Mouse (Mus musculus): ENCODE results near the gene Tgfa. TPM values are rescaled to one million over a fixed set of nuclear protein-coding genes. Genes with fewer than 3 reads are reported as not detected.

Tgfa gene
- polyA plus RNA-seq, 1 experiment from 2014 or later: 7.5 TPM

DNA sequence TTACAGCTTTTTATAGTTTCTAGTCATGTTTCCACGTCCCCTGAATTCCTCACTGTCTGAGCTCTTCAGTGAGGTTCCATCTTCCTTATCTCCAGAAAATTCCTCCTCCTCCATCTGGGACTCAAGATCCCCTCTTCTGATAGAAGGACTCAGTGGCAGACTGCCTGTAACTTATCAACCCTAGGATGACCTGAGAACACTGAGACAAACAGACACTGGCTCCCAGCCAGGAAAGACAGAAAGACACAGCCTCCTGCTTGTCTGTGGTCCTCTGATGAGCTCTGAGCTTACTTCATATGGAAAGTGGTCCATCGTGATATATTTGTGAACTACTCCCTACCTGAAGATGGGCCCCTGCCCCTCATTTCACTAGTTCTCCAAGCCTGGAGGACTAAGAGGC lies 40.5 kb upstream of the Tgfa start:
- no peak for ATAC-seq
- Histone ChIP-seq H3K9me3 (ENCODE audit: control insufficient read depth) (no peaks in the 10 kb centered on the region), H3K9ac (ENCODE audit: low read depth, low read length) (no peak overlapping the region), H3K27me3 (replicated peaks; ENCODE audit: control insufficient read depth, insufficient read depth, low read length) (no peaks in the 10 kb centered on the region), H3K27ac (ENCODE audit: low read depth, low read length) (no peak overlapping the region), H3K4me3 (ENCODE audit: low read depth, low read length) (no peak overlapping the region), H3K36me3 (ENCODE audit: control insufficient read depth, insufficient read depth) (no peaks in the 10 kb centered on the region), H3K4me1 (replicated peaks; ENCODE audit: control insufficient read depth, insufficient read depth, low read length) (no peaks in the 10 kb centered on the region), H3K4me2 (replicated peaks; ENCODE audit: low read depth) (no peak overlapping the region)
- no peak for TF ChIP-seq CTCF (IDR thresholded peaks at IDR 0.05; ENCODE audit: low read depth)
- 37% methylated on average over 2 of the region's 2 CpGs for WGBS

DNA sequence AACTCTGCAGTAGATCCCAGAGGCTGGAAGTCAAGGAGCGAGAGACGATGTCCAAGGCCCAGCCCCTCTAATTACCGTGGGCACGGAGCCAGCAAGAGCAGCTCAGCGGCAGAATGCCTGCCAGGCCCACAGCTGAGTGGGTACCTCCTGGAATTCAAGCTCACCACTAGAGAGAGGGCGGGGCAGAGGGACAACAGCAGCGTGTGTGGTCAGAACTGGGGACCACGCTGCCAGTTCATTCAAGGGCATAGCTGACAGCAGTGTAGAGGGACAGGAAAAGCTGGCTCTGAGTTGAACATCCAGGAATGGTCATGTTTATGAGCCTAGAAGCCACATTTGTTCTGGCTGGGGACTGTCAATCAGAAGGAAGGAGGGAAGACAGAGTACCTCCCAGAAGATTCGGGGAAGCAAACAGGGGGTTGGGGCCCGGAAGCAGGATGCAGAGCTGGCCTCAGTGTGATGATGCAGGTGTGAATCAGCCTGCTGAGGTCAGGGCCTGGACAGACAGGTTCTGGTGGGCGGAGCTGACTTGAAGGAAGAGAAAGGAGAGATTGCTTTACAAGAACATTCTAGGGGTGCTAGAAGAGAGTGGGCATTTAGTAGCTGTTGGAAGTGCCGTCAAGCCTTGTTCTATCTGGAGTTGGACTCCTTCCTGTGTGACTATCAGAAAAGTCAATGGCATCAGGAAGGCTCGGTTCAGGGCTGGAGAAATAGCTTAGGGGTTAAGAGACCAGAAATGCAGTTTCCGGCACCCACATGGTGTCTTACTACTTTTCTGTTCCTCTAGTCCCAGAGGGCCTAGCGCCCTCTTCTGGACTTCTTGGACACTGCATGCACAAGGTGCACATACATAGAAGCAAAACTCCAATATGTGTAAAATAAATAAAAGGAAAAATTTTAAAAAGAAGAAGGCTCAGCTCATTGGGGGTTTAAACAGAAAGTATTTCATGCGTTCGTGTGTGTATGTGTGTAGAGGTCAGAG lies 37.5 kb upstream of the Tgfa start:
- TF ChIP-seq CTCF (IDR thresholded peaks at IDR 0.05; ENCODE audit: low read depth): peak; percentile 24; the same call in 1 of the 2 replicates
- ATAC-seq: no peak
- 49% methylated on average over 17 of the region's 17 CpGs for WGBS
- no peak overlapping the region for H3K9ac ChIP-seq (ENCODE audit: low read depth, low read length)
- no peak overlapping the region for H3K27ac ChIP-seq (ENCODE audit: low read depth, low read length)
- no peaks in the 10 kb centered on the region for H3K4me1 ChIP-seq (replicated peaks; ENCODE audit: control insufficient read depth, insufficient read depth, low read length)
- H3K27me3 ChIP-seq (replicated peaks; ENCODE audit: control insufficient read depth, insufficient read depth, low read length): no peaks in the 10 kb centered on the region
- H3K4me2 ChIP-seq (replicated peaks; ENCODE audit: low read depth): no peak overlapping the region
- H3K9me3 ChIP-seq (ENCODE audit: control insufficient read depth): no peaks in the 10 kb centered on the region
- H3K36me3 ChIP-seq (ENCODE audit: control insufficient read depth, insufficient read depth): no peaks in the 10 kb centered on the region
- H3K4me3 ChIP-seq (ENCODE audit: low read depth, low read length): no peak overlapping the region

DNA sequence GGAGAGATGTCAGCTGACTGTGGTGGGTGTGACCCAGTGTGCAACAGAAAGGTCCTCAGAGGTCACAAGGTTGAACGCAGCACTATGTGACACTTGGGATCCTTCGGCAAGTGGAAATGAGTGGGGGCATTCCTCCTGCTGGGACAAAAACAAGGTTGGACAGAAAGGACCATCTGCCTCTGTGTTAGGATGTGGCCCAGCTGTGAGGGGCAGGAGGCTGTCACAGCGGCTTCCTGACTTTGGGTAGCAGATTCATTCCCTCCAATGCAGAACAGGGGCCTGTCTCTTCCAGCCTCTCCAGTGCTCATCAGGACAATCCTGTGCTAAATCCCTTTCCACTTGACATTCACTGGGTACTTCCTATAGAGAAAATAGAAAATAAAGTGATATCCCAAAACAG lies 34.1 kb upstream of the Tgfa start:
- Histone ChIP-seq H3K27ac (ENCODE audit: low read depth, low read length) (no peak overlapping the region), H3K4me1 (replicated peaks; ENCODE audit: control insufficient read depth, insufficient read depth, low read length) (no peaks in the 10 kb centered on the region), H3K4me2 (replicated peaks; ENCODE audit: low read depth) (no peak overlapping the region), H3K36me3 (ENCODE audit: control insufficient read depth, insufficient read depth) (no peaks in the 10 kb centered on the region), H3K9ac (ENCODE audit: low read depth, low read length) (no peak overlapping the region), H3K4me3 (ENCODE audit: low read depth, low read length) (no peak overlapping the region), H3K9me3 (ENCODE audit: control insufficient read depth) (no peaks in the 10 kb centered on the region), H3K27me3 (replicated peaks; ENCODE audit: control insufficient read depth, insufficient read depth, low read length) (no peaks in the 10 kb centered on the region)
- no peak for TF ChIP-seq CTCF (IDR thresholded peaks at IDR 0.05; ENCODE audit: low read depth)
- ATAC-seq: no peak
- 69% methylated on average over 3 of the region's 3 CpGs for WGBS

DNA sequence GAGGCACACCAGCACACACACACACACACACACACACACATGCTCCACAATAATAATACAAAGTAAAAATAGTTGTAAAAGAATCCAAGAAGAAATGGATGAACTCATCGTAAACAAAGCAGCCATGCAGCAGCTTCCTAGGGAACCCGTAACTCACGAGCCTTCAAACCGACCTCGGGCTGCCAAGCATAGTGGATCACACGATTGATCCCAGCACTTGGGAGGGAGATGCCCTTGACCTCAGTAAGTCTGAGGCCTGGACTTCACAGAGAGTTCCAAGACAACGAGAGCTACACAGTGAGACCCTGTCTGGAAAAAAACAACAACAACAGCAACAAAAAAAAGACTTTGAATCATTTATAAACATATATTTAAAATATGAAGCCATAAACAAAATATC lies 33.4 kb upstream of the Tgfa start:
- H3K4me3 ChIP-seq (ENCODE audit: low read depth, low read length): no peak overlapping the region
- H3K27me3 ChIP-seq (replicated peaks; ENCODE audit: control insufficient read depth, insufficient read depth, low read length): no peaks in the 10 kb centered on the region
- no peaks in the 10 kb centered on the region for H3K4me1 ChIP-seq (replicated peaks; ENCODE audit: control insufficient read depth, insufficient read depth, low read length)
- no peak for ATAC-seq
- no peaks in the 10 kb centered on the region for H3K36me3 ChIP-seq (ENCODE audit: control insufficient read depth, insufficient read depth)
- H3K9me3 ChIP-seq (ENCODE audit: control insufficient read depth): no peaks in the 10 kb centered on the region
- WGBS: 51% methylated on average over 7 of the region's 7 CpGs
- H3K9ac ChIP-seq (ENCODE audit: low read depth, low read length): no peak overlapping the region
- no peak overlapping the region for H3K4me2 ChIP-seq (replicated peaks; ENCODE audit: low read depth)
- no peak overlapping the region for H3K27ac ChIP-seq (ENCODE audit: low read depth, low read length)
- TF ChIP-seq CTCF (IDR thresholded peaks at IDR 0.05; ENCODE audit: low read depth): no peak

GRCm38 (mm10) chr6:86164028-86164427 lies 31.0 kb upstream of the Tgfa start:
- Histone ChIP-seq H3K4me2 (replicated peaks; ENCODE audit: low read depth) (no peak overlapping the region), H3K9me3 (ENCODE audit: control insufficient read depth) (no peaks in the 10 kb centered on the region), H3K4me3 (ENCODE audit: low read depth, low read length) (no peak overlapping the region), H3K9ac (ENCODE audit: low read depth, low read length) (no peak overlapping the region), H3K27ac (ENCODE audit: low read depth, low read length) (no peak overlapping the region), H3K4me1 (replicated peaks; ENCODE audit: control insufficient read depth, insufficient read depth, low read length) (no peaks in the 10 kb centered on the region), H3K27me3 (replicated peaks; ENCODE audit: control insufficient read depth, insufficient read depth, low read length) (no peaks in the 10 kb centered on the region), H3K36me3 (ENCODE audit: control insufficient read depth, insufficient read depth) (no peaks in the 10 kb centered on the region)
- ATAC-seq: no peak
- WGBS: 64% methylated on average over 3 of the region's 3 CpGs
- no peak for TF ChIP-seq CTCF (IDR thresholded peaks at IDR 0.05; ENCODE audit: low read depth)

DNA sequence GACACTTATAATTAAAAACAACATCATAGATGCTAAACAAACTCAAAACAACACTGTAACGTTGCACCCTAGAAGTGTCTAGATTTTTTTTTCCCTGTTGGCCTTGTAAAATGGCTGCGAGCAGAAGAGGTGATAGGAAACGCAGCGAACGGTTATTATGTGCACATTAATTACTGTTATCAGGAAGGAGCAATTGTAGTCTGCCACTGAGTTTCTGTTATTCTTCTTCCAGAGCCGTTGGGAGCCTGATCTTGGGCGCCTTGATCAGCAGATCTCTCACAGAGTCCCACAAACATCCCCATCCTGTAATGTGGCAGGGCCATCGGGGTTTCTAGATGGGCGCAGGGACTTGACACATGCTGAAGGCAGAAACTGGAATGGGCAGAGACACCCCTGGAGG lies 28.6 kb upstream of the Tgfa start:
- Histone ChIP-seq H3K27me3 (replicated peaks; ENCODE audit: control insufficient read depth, insufficient read depth, low read length) (no peaks in the 10 kb centered on the region), H3K4me2 (replicated peaks; ENCODE audit: low read depth) (no peak overlapping the region), H3K27ac (ENCODE audit: low read depth, low read length) (no peak overlapping the region), H3K9ac (ENCODE audit: low read depth, low read length) (no peak overlapping the region), H3K4me3 (ENCODE audit: low read depth, low read length) (no peak overlapping the region), H3K36me3 (ENCODE audit: control insufficient read depth, insufficient read depth) (no peaks in the 10 kb centered on the region), H3K4me1 (replicated peaks; ENCODE audit: control insufficient read depth, insufficient read depth, low read length) (no peaks in the 10 kb centered on the region), H3K9me3 (ENCODE audit: control insufficient read depth) (no peaks in the 10 kb centered on the region)
- 64% methylated on average over 9 of the region's 9 CpGs for WGBS
- ATAC-seq: no peak
- no peak for TF ChIP-seq CTCF (IDR thresholded peaks at IDR 0.05; ENCODE audit: low read depth)

Data from intestine, postnatal 0 days (tissue).